Mouse (Mus musculus): ENCODE data around the gene Cadm4. TPM values are rescaled to one million over a fixed set of nuclear protein-coding genes. Genes with fewer than 3 reads are reported as not detected.
"Not testable (repeated sequence)": the region's sequence is repeated elsewhere in the genome, so short reads cannot be mapped to it uniquely, and the experiment has no call there.

Cadm4 gene
- polyA plus RNA-seq, 1 experiment from 2014 or later, result 1.2 TPM

DNA sequence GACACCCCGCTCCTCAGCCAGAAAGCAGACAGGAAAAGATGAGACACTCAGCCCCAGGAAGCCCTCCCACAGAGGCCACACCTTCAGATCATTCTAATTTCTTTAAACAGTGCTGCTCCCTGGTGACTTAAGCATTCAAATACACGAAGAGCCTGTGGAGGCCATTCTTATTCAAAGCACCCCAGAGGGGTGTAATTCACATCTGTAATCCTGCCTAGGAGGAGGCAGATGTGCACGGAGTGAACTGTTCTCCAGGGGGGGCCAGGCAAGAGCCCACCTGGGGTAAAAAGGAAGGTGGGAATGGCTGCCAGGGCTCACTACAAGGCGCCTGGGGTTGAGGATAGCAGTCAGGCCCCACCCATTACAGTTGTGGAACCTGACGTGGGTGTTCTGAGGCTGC lies 35.3 kb downstream of the Cadm4 start:
- Histone ChIP-seq H3K9ac (ENCODE audit: low read length) (no peak overlapping the region), H3K4me3 (ENCODE audit: low read length) (no peak overlapping the region), H3K36me3 (ENCODE audit: control insufficient read depth, insufficient read depth) (peaks cover 3% of the 10 kb centered on the region; the same call in 1 of the 2 replicates), H3K9me3 (replicated peaks; ENCODE audit: control insufficient read depth, low read length) (no peaks in the 10 kb centered on the region), H3K27ac (ENCODE audit: low read length) (no peak overlapping the region), H3K27me3 (ENCODE audit: control insufficient read depth, insufficient read depth, low read length) (no peaks in the 10 kb centered on the region), H3K4me1 (ENCODE audit: control insufficient read depth, insufficient read depth, low read length) (no peaks in the 10 kb centered on the region), H3K4me2 (ENCODE audit: low read depth, low read length) (no peak overlapping the region)
- 58% methylated on average over 5 of the region's 5 CpGs for WGBS
- ATAC-seq (replicated peaks; ENCODE audit: extremely low read depth, insufficient read depth, low FRiP score), result no peak

GRCm38 (mm10) chr7:24517654-24518053 lies 35.8 kb downstream of the Cadm4 start:
- Histone ChIP-seq H3K9me3 (replicated peaks; ENCODE audit: control insufficient read depth, low read length) (no peaks in the 10 kb centered on the region), H3K36me3 (ENCODE audit: control insufficient read depth, insufficient read depth) (peaks cover 3% of the 10 kb centered on the region; the same call in 1 of the 2 replicates), H3K4me2 (ENCODE audit: low read depth, low read length) (no peak overlapping the region), H3K9ac (ENCODE audit: low read length) (no peak overlapping the region), H3K4me1 (ENCODE audit: control insufficient read depth, insufficient read depth, low read length) (no peaks in the 10 kb centered on the region), H3K4me3 (ENCODE audit: low read length) (no peak overlapping the region), H3K27ac (ENCODE audit: low read length) (no peak overlapping the region), H3K27me3 (ENCODE audit: control insufficient read depth, insufficient read depth, low read length) (no peaks in the 10 kb centered on the region)
- no peak for ATAC-seq (replicated peaks; ENCODE audit: extremely low read depth, insufficient read depth, low FRiP score)
- WGBS, result 59% methylated on average over 6 of the region's 6 CpGs

DNA sequence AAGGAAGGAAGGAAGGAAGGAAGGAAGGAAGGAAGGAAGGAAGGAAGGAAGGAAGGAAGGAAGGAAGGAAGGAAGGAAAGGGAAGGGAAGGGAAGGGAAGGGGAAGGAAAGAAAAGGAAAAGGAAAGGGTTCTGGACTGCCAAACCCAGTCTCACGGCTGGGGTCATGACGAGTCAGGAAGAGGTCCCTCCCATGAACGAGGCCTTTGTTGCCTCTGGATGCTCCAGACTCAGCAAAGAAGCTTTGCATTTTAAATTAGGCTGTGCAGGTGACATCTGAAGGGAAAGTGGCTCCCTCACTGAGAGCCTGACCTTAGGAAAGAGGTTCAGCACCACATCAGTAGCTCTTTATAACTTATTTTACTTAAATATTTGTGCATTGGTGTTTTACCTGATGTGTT lies 37.3 kb downstream of the Cadm4 start:
- H3K9ac ChIP-seq (ENCODE audit: low read length), result no peak overlapping the region
- 29% methylated on average over 3 of the region's 3 CpGs for WGBS
- no peak overlapping the region for H3K4me2 ChIP-seq (ENCODE audit: low read depth, low read length)
- H3K27ac ChIP-seq (ENCODE audit: low read length), result no peak overlapping the region
- no peaks in the 10 kb centered on the region for H3K4me1 ChIP-seq (ENCODE audit: control insufficient read depth, insufficient read depth, low read length)
- no peak for ATAC-seq (replicated peaks; ENCODE audit: extremely low read depth, insufficient read depth, low FRiP score)
- no peaks in the 10 kb centered on the region for H3K9me3 ChIP-seq (replicated peaks; ENCODE audit: control insufficient read depth, low read length)
- H3K4me3 ChIP-seq (ENCODE audit: low read length), result no peak overlapping the region
- H3K27me3 ChIP-seq (ENCODE audit: control insufficient read depth, insufficient read depth, low read length), result no peaks in the 10 kb centered on the region
- H3K36me3 ChIP-seq (ENCODE audit: control insufficient read depth, insufficient read depth), result peaks cover 3% of the 10 kb centered on the region; the same call in 1 of the 2 replicates

DNA sequence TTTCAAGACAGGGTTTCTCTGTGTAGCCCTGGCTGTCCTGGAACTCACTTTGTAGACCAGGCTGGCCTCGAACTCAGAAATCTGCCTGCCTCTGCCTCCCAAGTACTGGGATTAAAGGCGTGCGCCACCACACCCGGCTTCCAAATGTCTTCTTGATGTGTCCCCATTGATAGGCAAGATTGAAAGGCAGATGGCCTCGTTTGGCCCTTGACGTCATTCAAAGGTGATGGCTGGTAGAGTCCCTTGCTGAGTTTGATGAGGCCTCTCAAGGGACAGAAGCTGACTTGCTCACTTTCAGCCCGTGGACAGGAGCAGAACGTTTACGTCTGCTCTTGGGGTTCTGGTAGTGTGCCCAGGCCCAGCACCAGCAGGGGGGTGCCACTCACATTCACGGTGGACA lies 38.2 kb downstream of the Cadm4 start:
- H3K27me3 ChIP-seq (ENCODE audit: control insufficient read depth, insufficient read depth, low read length); H3K9ac ChIP-seq (ENCODE audit: low read length); ATAC-seq (replicated peaks; ENCODE audit: extremely low read depth, insufficient read depth, low FRiP score); H3K4me3 ChIP-seq (ENCODE audit: low read length); H3K4me1 ChIP-seq (ENCODE audit: control insufficient read depth, insufficient read depth, low read length); H3K4me2 ChIP-seq (ENCODE audit: low read depth, low read length); H3K9me3 ChIP-seq (replicated peaks; ENCODE audit: control insufficient read depth, low read length); H3K36me3 ChIP-seq (ENCODE audit: control insufficient read depth, insufficient read depth); H3K27ac ChIP-seq (ENCODE audit: low read length): not testable (repeated sequence)
- 87% methylated on average over 10 of the region's 10 CpGs for WGBS

DNA sequence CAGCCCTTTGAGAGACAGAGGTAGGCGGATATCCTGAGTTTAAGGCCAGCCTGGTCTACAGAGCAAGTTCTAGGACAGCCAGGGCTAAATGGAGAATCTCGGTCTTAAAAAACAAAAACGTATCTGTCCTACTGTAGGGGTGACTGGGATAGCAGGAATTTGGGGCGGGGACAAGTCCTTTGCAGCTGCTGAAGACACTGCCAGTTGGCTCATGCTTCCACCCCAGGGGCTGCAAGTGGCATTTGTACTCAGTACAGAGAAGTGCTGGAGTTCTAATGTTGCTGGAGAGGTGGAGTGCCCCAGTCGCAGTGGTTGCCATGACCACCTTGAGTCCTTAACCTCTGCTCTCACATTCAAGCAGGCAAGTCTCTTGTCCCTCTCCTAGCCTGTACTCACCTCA lies 41.0 kb downstream of the Cadm4 start:
- Histone ChIP-seq H3K4me3 (ENCODE audit: low read length) (no peak overlapping the region), H3K4me1 (ENCODE audit: control insufficient read depth, insufficient read depth, low read length) (no peaks in the 10 kb centered on the region), H3K9ac (ENCODE audit: low read length) (no peak overlapping the region), H3K4me2 (ENCODE audit: low read depth, low read length) (no peak overlapping the region), H3K36me3 (ENCODE audit: control insufficient read depth, insufficient read depth) (no peaks in the 10 kb centered on the region), H3K27me3 (ENCODE audit: control insufficient read depth, insufficient read depth, low read length) (no peaks in the 10 kb centered on the region), H3K9me3 (replicated peaks; ENCODE audit: control insufficient read depth, low read length) (no peaks in the 10 kb centered on the region), H3K27ac (ENCODE audit: low read length) (no peak overlapping the region)
- 49% methylated on average over 5 of the region's 5 CpGs for WGBS
- no peak for ATAC-seq (replicated peaks; ENCODE audit: extremely low read depth, insufficient read depth, low FRiP score)

DNA sequence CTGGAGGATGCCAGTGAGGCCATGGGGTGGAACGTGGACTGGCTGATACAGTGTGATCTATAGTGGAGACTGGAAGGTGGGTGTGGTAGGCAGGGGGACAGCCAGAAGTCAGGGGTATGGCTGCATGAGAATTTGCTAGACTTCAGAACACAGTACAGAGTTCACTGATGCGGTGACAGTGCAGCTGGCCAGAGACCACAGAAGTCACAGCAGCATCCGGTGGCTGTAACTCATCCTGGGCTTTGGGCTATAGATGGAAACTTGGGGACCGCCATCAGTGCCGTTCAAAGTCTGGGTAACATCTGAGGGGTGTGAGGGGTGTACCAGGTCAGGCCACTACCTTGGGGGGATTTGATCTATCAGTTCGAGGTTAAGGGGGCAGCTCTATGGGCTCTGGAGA lies 41.9 kb downstream of the Cadm4 start:
- 78% methylated on average over 6 of the region's 6 CpGs for WGBS
- no peak overlapping the region for H3K27ac ChIP-seq (ENCODE audit: low read length)
- H3K27me3 ChIP-seq (ENCODE audit: control insufficient read depth, insufficient read depth, low read length), result no peaks in the 10 kb centered on the region
- H3K4me1 ChIP-seq (ENCODE audit: control insufficient read depth, insufficient read depth, low read length), result no peaks in the 10 kb centered on the region
- no peak for ATAC-seq (replicated peaks; ENCODE audit: extremely low read depth, insufficient read depth, low FRiP score)
- H3K4me3 ChIP-seq (ENCODE audit: low read length), result no peak overlapping the region
- no peaks in the 10 kb centered on the region for H3K36me3 ChIP-seq (ENCODE audit: control insufficient read depth, insufficient read depth)
- H3K9me3 ChIP-seq (replicated peaks; ENCODE audit: control insufficient read depth, low read length), result no peaks in the 10 kb centered on the region
- no peak overlapping the region for H3K4me2 ChIP-seq (ENCODE audit: low read depth, low read length)
- H3K9ac ChIP-seq (ENCODE audit: low read length), result no peak overlapping the region

GRCm38 (mm10) chr7:24524978-24525377 lies 43.2 kb downstream of the Cadm4 start:
- Histone ChIP-seq H3K27ac (ENCODE audit: low read length) (no peak overlapping the region), H3K9ac (ENCODE audit: low read length) (no peak overlapping the region), H3K36me3 (ENCODE audit: control insufficient read depth, insufficient read depth) (no peaks in the 10 kb centered on the region), H3K4me2 (ENCODE audit: low read depth, low read length) (no peak overlapping the region), H3K4me3 (ENCODE audit: low read length) (no peak overlapping the region), H3K9me3 (replicated peaks; ENCODE audit: control insufficient read depth, low read length) (no peaks in the 10 kb centered on the region), H3K27me3 (ENCODE audit: control insufficient read depth, insufficient read depth, low read length) (no peaks in the 10 kb centered on the region), H3K4me1 (ENCODE audit: control insufficient read depth, insufficient read depth, low read length) (peaks cover 6% of the 10 kb centered on the region)
- no peak for ATAC-seq (replicated peaks; ENCODE audit: extremely low read depth, insufficient read depth, low FRiP score)
- WGBS, result 78% methylated on average over 6 of the region's 6 CpGs

GRCm38 (mm10) chr7:24525686-24526420 lies 44.0 kb downstream of the Cadm4 start:
- no peak overlapping the region for H3K4me2 ChIP-seq (ENCODE audit: low read depth, low read length)
- WGBS, result 79% methylated on average over 12 of the region's 12 CpGs
- H3K9ac ChIP-seq (ENCODE audit: low read length), result no peak overlapping the region
- H3K27ac ChIP-seq (ENCODE audit: low read length), result no peak overlapping the region
- H3K4me1 ChIP-seq (ENCODE audit: control insufficient read depth, insufficient read depth, low read length), result peaks cover 6% of the 10 kb centered on the region
- ATAC-seq (replicated peaks; ENCODE audit: extremely low read depth, insufficient read depth, low FRiP score), result no peak
- H3K36me3 ChIP-seq (ENCODE audit: control insufficient read depth, insufficient read depth), result no peaks in the 10 kb centered on the region
- H3K27me3 ChIP-seq (ENCODE audit: control insufficient read depth, insufficient read depth, low read length), result no peaks in the 10 kb centered on the region
- no peaks in the 10 kb centered on the region for H3K9me3 ChIP-seq (replicated peaks; ENCODE audit: control insufficient read depth, low read length)
- H3K4me3 ChIP-seq (ENCODE audit: low read length), result no peak overlapping the region

GRCm38 (mm10) chr7:24528861-24529260 lies 47.0 kb downstream of the Cadm4 start:
- Histone ChIP-seq H3K27me3 (ENCODE audit: control insufficient read depth, insufficient read depth, low read length) (no peaks in the 10 kb centered on the region), H3K36me3 (ENCODE audit: control insufficient read depth, insufficient read depth) (peaks cover 7% of the 10 kb centered on the region; the same call in 1 of the 2 replicates), H3K4me1 (ENCODE audit: control insufficient read depth, insufficient read depth, low read length) (peaks cover 13% of the 10 kb centered on the region), H3K9ac (ENCODE audit: low read length) (no peak overlapping the region), H3K9me3 (replicated peaks; ENCODE audit: control insufficient read depth, low read length) (no peaks in the 10 kb centered on the region), H3K4me2 (ENCODE audit: low read depth, low read length) (no peak overlapping the region), H3K4me3 (ENCODE audit: low read length) (no peak overlapping the region), H3K27ac (ENCODE audit: low read length) (no peak overlapping the region)
- WGBS, result 84% methylated on average over 11 of the region's 11 CpGs
- no peak for ATAC-seq (replicated peaks; ENCODE audit: extremely low read depth, insufficient read depth, low FRiP score)

Measured in heart, embryonic 16.5 days (tissue).